Mouse (Mus musculus) heart, embryonic 12.5 days (tissue): ENCODE measurements at regions not wholly inside any gene's neighbourhood (a gene's known extent, or its start where the extent isn't known, plus 50 kb on each side); places are given as distances from the start of the nearest gene placed in this dataset.
"Not testable (repeated sequence)": the region's sequence is repeated elsewhere in the genome, so short reads cannot be mapped to it uniquely, and the experiment has no call there.

ENCODE experiments used
- ATAC-seq: fragments of 200-750 bp; cut with Nextera tagmentation; 2 replicates; pipeline ENCODE4 v1.8.0; 2017; ENCODE audit warnings: moderate TSS enrichment, moderate library complexity; ENCODE audit not compliant: insufficient number of reproducible peaks, low FRiP score
- H3K27ac ChIP-seq: fragments of 300-500 bp; sonication (generic); 2 replicates; pipeline ENCODE4 v1.5.1; 2016; ENCODE audit warnings: mild to moderate bottlenecking, moderate library complexity; ENCODE audit not compliant: poor library complexity, severe bottlenecking
- H3K27me3 ChIP-seq: fragments of 300-500 bp; sonication (generic); replicated peaks from 2 replicates; pipeline ENCODE4 v1.6.1; 2016; ENCODE audit warnings: mild to moderate bottlenecking, moderate library complexity
- H3K36me3 ChIP-seq: fragments of 300-500 bp; sonication (generic); 2 replicates; pipeline ENCODE4 v1.6.1; 2016; ENCODE audit warnings: mild to moderate bottlenecking, moderate library complexity
- H3K4me1 ChIP-seq: fragments of 300-500 bp; sonication (generic); replicated peaks from 2 replicates; pipeline ENCODE4 v1.6.1; 2016; ENCODE audit warnings: mild to moderate bottlenecking
- H3K4me2 ChIP-seq: fragments of 300-500 bp; sonication (generic); 2 replicates; pipeline ENCODE4 v1.6.1; 2016; ENCODE audit warnings: mild to moderate bottlenecking, moderate library complexity
- H3K4me3 ChIP-seq: fragments of 300-500 bp; sonication (generic); 2 replicates; pipeline ENCODE4 v1.5.1; 2016; ENCODE audit warnings: mild to moderate bottlenecking
- H3K9ac ChIP-seq: fragments of 300-500 bp; sonication (generic); 2 replicates; pipeline ENCODE4 v1.6.1; 2016; ENCODE audit warnings: mild to moderate bottlenecking, moderate library complexity
- H3K9me3 ChIP-seq: fragments of 300-500 bp; sonication (generic); replicated peaks from 2 replicates; pipeline ENCODE4 v1.6.1; 2016; ENCODE audit warnings: mild to moderate bottlenecking, moderate library complexity
- WGBS: fragments of 180-500 bp; shearing (Covaris S2); methylation state at CpG from one replicate; pipeline ENCODE4 v1.1.7; 2016; 5-methylcytosine and 5-hydroxymethylcytosine counted together

GRCm38 (mm10) chr7:111846417-111846816 is 66.6 kb upstream of the Galnt18 start:
- no peak overlapping the region for H3K9ac ChIP-seq
- no peaks in the 10 kb centered on the region for H3K36me3 ChIP-seq
- no peaks in the 10 kb centered on the region for H3K27me3 ChIP-seq
- peaks cover 3% of the 10 kb centered on the region; the same call in 1 of the 2 replicates for H3K9me3 ChIP-seq
- no peak overlapping the region for H3K27ac ChIP-seq
- H3K4me2 ChIP-seq = no peak overlapping the region
- H3K4me3 ChIP-seq = no peak overlapping the region
- ATAC-seq = no peak
- no peaks in the 10 kb centered on the region for H3K4me1 ChIP-seq
- whole genome bisulfite sequencing = 38% methylated on average over 1 of the region's 1 CpGs

GRCm38 (mm10) chr7:111843715-111844114 is 63.9 kb upstream of the Galnt18 start:
- no peak for ATAC-seq

GRCm38 (mm10) chr7:111840826-111841225 is 61.0 kb upstream of the Galnt18 start:
- WGBS = 62% methylated on average over 1 of the region's 1 CpGs
- H3K36me3 ChIP-seq = no peaks in the 10 kb centered on the region
- H3K9ac ChIP-seq = no peak overlapping the region
- no peaks in the 10 kb centered on the region for H3K4me1 ChIP-seq
- no peaks in the 10 kb centered on the region for H3K27me3 ChIP-seq
- H3K9me3 ChIP-seq = peaks cover 3% of the 10 kb centered on the region; the same call in 1 of the 2 replicates
- no peak for ATAC-seq
- H3K4me3 ChIP-seq = no peak overlapping the region
- H3K27ac ChIP-seq = no peak overlapping the region
- no peak overlapping the region for H3K4me2 ChIP-seq

More at GRCm38 (mm10) chr7:111843715-111844114, 63.9 kb upstream of the Galnt18 start:
- no peaks in the 10 kb centered on the region for H3K27me3 ChIP-seq
- no peak overlapping the region for H3K27ac ChIP-seq
- no peak overlapping the region for H3K9ac ChIP-seq
- H3K9me3 ChIP-seq = peaks cover 3% of the 10 kb centered on the region; the same call in 1 of the 2 replicates
- no peak overlapping the region for H3K4me3 ChIP-seq
- WGBS = 78% methylated on average over 4 of the region's 4 CpGs
- no peaks in the 10 kb centered on the region for H3K36me3 ChIP-seq
- no peak overlapping the region for H3K4me2 ChIP-seq
- no peaks in the 10 kb centered on the region for H3K4me1 ChIP-seq

- peaks cover 3% of the 10 kb centered on the region; the same call in 1 of the 2 replicates for H3K9me3 ChIP-seq
- H3K36me3 ChIP-seq = no peaks in the 10 kb centered on the region
- no peak overlapping the region for H3K27ac ChIP-seq
- no peak for ATAC-seq
- no peak overlapping the region for H3K9ac ChIP-seq
- 81% methylated on average over 3 of the region's 3 CpGs for WGBS
- H3K4me3 ChIP-seq = no peak overlapping the region
- no peaks in the 10 kb centered on the region for H3K27me3 ChIP-seq
- no peak overlapping the region for H3K4me2 ChIP-seq
- no peaks in the 10 kb centered on the region for H3K4me1 ChIP-seq
These were observed 58.4 kb upstream of the Galnt18 start for GRCm38 (mm10) chr7:111838162-111838561.

GRCm38 (mm10) chr7:111834356-111834755 is 54.6 kb upstream of the Galnt18 start:
- H3K36me3 ChIP-seq, H3K9ac ChIP-seq, H3K4me2 ChIP-seq, H3K4me1 ChIP-seq, ATAC-seq, H3K27ac ChIP-seq, H3K9me3 ChIP-seq, H3K27me3 ChIP-seq, H3K4me3 ChIP-seq: not testable (repeated sequence)

GRCm38 (mm10) chr7:111829931-111830330 is 50.2 kb upstream of the Galnt18 start:
- WGBS = 58% methylated on average over 1 of the region's 1 CpGs
- Histone ChIP-seq H3K27me3 (no peaks in the 10 kb centered on the region), H3K4me2 (no peak overlapping the region), H3K9me3 (no peaks in the 10 kb centered on the region), H3K9ac (no peak overlapping the region), H3K27ac (no peak overlapping the region), H3K4me1 (no peaks in the 10 kb centered on the region), H3K36me3 (no peaks in the 10 kb centered on the region), H3K4me3 (no peak overlapping the region)
- ATAC-seq = no peak
